Mouse (Mus musculus) c-Kit-positive CD71-positive TER-119-positive erythroid progenitor cells, embryonic 14.5 days (primary cell): ENCODE data around the gene Tmem94.

Experiments
- DNase-seq: peaks from one replicate; pipeline ENCODE4 v3.0.0-alpha.2; 2013; ENCODE audit warnings: low spot score

Gene Tmem94

GRCm38 (mm10) chr11:115766356-115766943 is 1.2 kb downstream of the Tmem94 start:
- no peak for DNase-seq

GRCm38 (mm10) chr11:115766981-115767380 is 1.7 kb downstream of the Tmem94 start:
- no peak for DNase-seq

- no peak for DNase-seq
These were observed 3.7 kb downstream of the Tmem94 start for GRCm38 (mm10) chr11:115768896-115769295.

DNA sequence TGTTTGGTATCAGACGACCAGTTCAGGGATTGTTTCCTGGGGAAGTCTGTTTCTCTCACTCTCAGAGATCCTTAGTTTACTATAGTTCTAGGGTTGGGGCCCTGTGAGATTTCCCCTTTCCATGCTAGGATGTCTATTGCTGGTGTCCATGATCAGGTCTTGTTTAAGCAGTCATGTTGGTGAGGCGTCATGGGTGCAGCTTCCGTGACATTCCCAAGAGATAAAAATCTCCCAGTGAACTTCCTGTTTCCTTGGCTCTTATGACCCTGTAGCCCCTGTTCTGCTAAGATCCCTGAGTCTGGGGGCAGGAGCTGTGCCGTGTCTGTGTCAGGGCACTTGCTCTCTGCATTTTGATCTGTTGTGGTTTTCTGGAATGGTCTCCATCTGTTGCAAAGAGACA is 9.4 kb downstream of the Tmem94 start:
- no peak for DNase-seq

- DNase-seq, result no peak
These were observed 10.8 kb downstream of the Tmem94 start for GRCm38 (mm10) chr11:115775821-115776665.

- no peak for DNase-seq
These were observed 11.7 kb downstream of the Tmem94 start for GRCm38 (mm10) chr11:115776954-115777353.

GRCm38 (mm10) chr11:115777487-115778335 is 12.5 kb downstream of the Tmem94 start:
- no peak for DNase-seq

GRCm38 (mm10) chr11:115779038-115779571 is 13.9 kb downstream of the Tmem94 start:
- DNase-seq, result peak; percentile 79

DNA sequence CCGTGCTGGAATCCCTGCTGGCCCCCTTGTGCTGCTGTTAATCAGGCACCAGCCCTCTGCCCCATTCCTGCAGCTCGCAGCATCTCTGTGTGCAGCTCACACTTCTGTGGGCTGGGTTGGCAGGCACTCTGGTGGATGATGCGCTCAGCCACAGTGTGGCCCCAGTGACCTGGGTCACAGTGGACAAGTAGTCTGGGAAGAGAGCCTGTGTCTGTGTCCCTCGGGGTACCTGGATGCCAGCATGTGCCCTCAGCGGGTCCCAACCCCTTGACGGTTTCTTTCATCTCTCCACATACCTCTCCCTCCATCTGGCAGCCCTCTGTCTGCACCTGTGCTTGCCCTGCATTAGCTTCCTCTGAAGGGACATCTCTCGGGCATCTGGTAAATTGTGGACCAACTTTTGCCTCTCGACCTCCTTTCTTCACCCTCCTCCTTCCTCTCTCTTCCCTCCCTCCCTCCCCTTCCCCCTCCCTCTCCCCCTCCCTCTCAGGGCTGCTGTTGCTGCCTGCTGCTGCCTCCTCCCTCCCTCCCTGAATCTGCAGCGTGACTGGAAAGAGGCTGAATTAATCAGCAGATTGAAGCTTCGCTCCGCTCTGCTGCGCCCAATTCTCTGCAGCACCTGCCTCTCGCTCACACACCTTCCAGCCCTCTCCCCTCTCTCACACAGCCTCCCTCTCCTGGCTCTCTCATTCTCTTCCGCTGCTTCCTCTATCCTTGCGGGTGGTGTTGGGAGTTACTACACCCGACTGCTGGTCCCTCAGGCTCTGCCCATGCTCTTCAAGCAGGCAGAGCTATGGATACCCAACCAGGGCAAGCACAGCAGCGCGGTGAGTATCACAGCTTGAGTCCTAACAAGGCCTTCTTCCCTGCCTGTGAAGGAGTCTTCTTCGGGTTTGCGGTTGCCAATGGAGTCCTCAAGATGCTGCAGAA is 15.2 kb downstream of the Tmem94 start:
- no peak for DNase-seq

DNA sequence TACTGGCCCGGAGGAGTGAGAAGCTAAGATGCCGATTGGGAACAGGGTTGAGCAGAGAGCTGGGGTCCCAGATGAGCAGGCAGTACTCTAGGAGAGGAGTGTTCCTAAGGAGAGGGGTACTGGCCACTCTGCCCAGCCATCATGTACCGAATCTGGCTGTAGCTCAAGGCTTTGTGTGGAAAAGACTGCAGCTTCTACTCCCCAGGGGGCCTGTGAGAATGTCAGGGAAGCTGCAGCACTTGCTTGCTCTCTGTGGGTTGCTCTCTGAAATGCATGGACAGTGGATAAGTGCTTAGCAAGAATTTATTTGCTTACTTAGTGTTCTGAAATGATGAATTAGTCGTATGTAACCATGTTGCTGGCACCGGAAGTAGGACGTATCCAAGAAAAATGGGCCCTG is 21.2 kb downstream of the Tmem94 start:
- no peak for DNase-seq

- no peak for DNase-seq
These were observed 24.6 kb downstream of the Tmem94 start for GRCm38 (mm10) chr11:115789787-115790186.

GRCm38 (mm10) chr11:115791919-115792318 is 26.7 kb downstream of the Tmem94 start:
- no peak for DNase-seq

DNA sequence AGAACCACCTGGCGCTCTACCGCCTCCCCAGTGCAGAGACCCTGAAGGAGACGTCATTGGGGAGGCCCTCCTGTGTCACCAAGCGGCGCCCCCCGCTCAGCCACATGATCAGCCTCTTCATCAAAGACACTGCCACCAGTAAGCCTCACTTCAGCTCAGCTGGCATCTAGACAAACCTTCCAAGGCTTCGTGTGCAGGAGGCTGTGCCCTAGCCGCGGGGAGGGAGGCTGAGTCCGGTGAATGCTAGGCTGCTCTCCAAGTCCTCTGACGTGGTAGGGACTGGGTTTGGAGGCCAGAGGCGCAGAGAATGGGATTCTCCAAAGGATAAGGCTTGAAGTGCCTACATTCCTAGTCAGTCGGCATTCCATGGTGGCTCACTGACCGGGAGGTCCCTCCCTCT is 27.1 kb downstream of the Tmem94 start:
- no peak for DNase-seq

GRCm38 (mm10) chr11:115796898-115797297 is 31.7 kb downstream of the Tmem94 start:
- no peak for DNase-seq

- no peak for DNase-seq
These were observed 32.4 kb downstream of the Tmem94 start for GRCm38 (mm10) chr11:115797665-115798064.

GRCm38 (mm10) chr11:115800981-115801380 is 35.7 kb downstream of the Tmem94 start:
- DNase-seq, result no peak

DNA sequence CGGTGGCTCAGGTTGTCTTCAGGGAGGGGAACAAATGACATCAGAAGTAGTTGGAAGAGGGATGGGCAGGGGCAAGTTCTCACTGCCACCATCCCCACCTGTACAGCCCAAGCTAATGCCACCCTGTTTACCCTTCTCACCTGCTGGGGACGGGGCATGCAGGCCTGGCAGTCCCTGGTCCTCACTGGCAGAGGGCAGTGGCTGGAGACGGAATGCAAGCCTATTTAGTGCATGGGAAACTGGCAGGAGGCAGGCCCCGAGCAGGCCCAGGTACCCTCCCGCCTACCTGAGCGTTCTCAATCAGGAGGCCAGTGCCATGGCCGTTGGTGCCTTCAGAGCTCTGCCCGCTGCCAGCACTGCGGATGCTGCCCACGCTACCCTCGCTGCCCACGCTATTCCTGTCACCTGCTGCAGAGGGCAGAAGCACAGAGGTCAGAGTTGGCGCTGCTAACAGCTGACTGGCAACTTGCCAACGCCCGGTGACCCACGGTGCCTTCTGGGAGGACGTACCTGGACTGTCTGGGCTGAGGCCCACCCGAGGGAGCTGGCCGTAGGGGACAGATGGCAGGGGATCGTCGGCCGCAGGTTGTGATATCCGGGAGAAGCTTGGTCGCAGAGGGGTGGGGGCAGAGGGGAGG is 38.0 kb downstream of the Tmem94 start:
- no peak for DNase-seq

GRCm38 (mm10) chr11:115805005-115805404 is 39.8 kb downstream of the Tmem94 start:
- peak; percentile 80 for DNase-seq

GRCm38 (mm10) chr11:115806154-115806553 is 40.9 kb downstream of the Tmem94 start:
- no peak for DNase-seq

- no peak for DNase-seq
These were observed 42.1 kb downstream of the Tmem94 start for GRCm38 (mm10) chr11:115807306-115807705.

DNA sequence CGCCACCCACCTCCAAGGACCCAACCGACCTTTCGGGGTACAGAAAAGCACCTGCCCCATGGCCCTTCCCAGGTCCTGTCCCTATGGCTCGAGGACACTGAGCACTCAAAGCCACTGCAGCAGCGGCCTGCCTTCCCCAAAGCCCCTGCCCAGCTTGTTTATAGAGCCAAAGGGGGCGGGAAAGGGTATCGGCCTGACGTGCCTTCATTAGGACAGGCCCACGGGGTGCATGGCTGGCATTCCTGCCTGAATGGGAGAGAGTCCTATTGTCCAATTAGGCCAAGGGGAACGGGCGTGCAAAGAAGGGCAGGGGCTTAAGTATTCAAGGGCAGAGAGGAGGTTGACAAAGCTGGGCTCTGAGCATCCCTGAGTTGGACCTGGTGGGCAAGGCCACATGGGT is 42.7 kb downstream of the Tmem94 start:
- no peak for DNase-seq
